Mouse (Mus musculus) hindbrain, postnatal 0 days (tissue): ENCODE data around the gene Phactr1. TPM values are rescaled to one million over a fixed set of nuclear protein-coding genes. Genes with fewer than 3 reads are reported as not detected.
A peak's percentile ranks its signal among the peaks of the same experiment; 100 is the strongest.

ENCODE experiments used
- ATAC-seq: fragments of 200-750 bp; cut with Nextera tagmentation; 2 replicates; pipeline ENCODE4 v1.8.0; 2017; ENCODE audit warnings: mild to moderate bottlenecking, moderate TSS enrichment, moderate library complexity
- DNase-seq: peaks from one replicate; pipeline ENCODE4 v3.0.0-alpha.2; 2015; ENCODE audit warnings: low spot score
- H3K27ac ChIP-seq: fragments of 300-500 bp; sonication (generic); 2 replicates; pipeline ENCODE4 v1.5.1; 2014; ENCODE audit warnings: mild to moderate bottlenecking
- H3K27me3 ChIP-seq: fragments of 300-500 bp; sonication (generic); 2 replicates; pipeline ENCODE4 v1.6.1; 2014; ENCODE audit warnings: low read length, mixed read lengths; ENCODE audit not compliant: insufficient read depth
- H3K36me3 ChIP-seq: fragments of 300-500 bp; sonication (generic); 2 replicates; pipeline ENCODE4 v1.6.1; 2014; ENCODE audit warnings: low read length, mixed read lengths; ENCODE audit not compliant: insufficient read depth
- H3K4me1 ChIP-seq: fragments of 300-500 bp; sonication (generic); 2 replicates; pipeline ENCODE4 v1.6.1; 2014; ENCODE audit warnings: antibody characterized with exemption, low read length, mixed read lengths; ENCODE audit not compliant: insufficient read depth
- H3K4me2 ChIP-seq: fragments of 300-500 bp; sonication (generic); 2 replicates; pipeline ENCODE4 v1.6.1; 2014; ENCODE audit warnings: low read depth, mild to moderate bottlenecking, low read length, moderate library complexity, mixed read lengths
- H3K4me3 ChIP-seq: fragments of 300-500 bp; sonication (generic); 2 replicates; pipeline ENCODE4 v1.5.1; 2014; ENCODE audit warnings: low read length
- H3K9ac ChIP-seq: fragments of 300-500 bp; sonication (generic); replicated peaks from 2 replicates; pipeline ENCODE4 v1.6.1; 2014; ENCODE audit warnings: mild to moderate bottlenecking, low read length, moderate library complexity, mixed read lengths
- H3K9me3 ChIP-seq: fragments of 300-500 bp; sonication (generic); 2 replicates; pipeline ENCODE4 v1.6.1; 2016; ENCODE audit warnings: low read length, mixed read lengths
- CTCF ChIP-seq: IDR thresholded peaks from 2 replicates; pipeline ENCODE4 v1.5.1; 2016; ENCODE audit warnings: antibody characterized with exemption, control low read depth, low read depth
- WGBS: fragments of 180-500 bp; shearing (Covaris S2); extraction: QIAGEN DNeasy Blood & Tissue Kit; methylation state at CpG from one replicate; pipeline ENCODE4 v1.1.7; 2014; 5-methylcytosine and 5-hydroxymethylcytosine counted together
- polyA plus RNA-seq: library from polyadenylated mRNA; unstranded; fragments of >200 nt; fragmentation: Nextera tagmentation; extraction: Ambion mirVana; gene quantifications from 2 replicates; pipeline ENCODE4 v1.2.1, GENCODE M21; 2015
- total RNA-seq: library from RNA; depleted of rRNA; stranded (reverse); fragments of >200 nt; gene quantifications from 2 replicates; pipeline ENCODE4 v1.2.3, GENCODE M21; 2014

The Phactr1 gene
- total and polyA plus RNA-seq, 2 experiments from 2014 or later: 46.6 to 56.7 TPM

DNA sequence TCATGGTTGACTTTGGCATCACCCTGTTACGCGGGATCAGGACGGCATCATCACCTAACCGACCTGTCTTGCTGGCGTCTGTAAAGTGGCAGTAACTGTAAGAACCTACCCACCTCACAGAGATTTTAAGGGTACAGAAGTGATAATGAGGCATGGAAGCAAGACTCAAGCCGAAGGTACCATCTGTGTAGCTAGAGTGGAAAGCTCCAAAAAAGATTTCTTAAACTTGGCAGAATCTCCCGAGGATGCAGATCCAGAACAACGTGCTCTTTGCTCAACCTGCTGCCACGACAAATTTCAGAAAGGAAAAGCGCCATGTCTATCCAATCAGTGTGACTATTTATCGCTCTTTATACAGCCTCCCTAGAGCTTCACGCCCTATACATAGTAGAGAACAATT, 214.2 kb downstream of the Phactr1 start:
- H3K27ac ChIP-seq: no peak overlapping the region
- H3K9me3 ChIP-seq: no peaks in the 10 kb centered on the region
- no peaks in the 10 kb centered on the region for H3K4me1 ChIP-seq
- DNase-seq (no peak), ATAC-seq (no peak)
- H3K4me3 ChIP-seq: no peak overlapping the region
- no peak for TF ChIP-seq CTCF
- H3K9ac ChIP-seq: no peak overlapping the region
- no peak overlapping the region for H3K4me2 ChIP-seq
- no peaks in the 10 kb centered on the region for H3K27me3 ChIP-seq
- H3K36me3 ChIP-seq: no peaks in the 10 kb centered on the region
- WGBS: 85% methylated on average over 12 of the region's 12 CpGs

GRCm38 (mm10) chr13:42895980-42896379, 215.6 kb downstream of the Phactr1 start:
- H3K4me1 ChIP-seq: no peaks in the 10 kb centered on the region
- no peak overlapping the region for H3K4me2 ChIP-seq
- no peak overlapping the region for H3K9ac ChIP-seq
- 35% methylated on average over 3 of the region's 3 CpGs for WGBS
- no peaks in the 10 kb centered on the region for H3K36me3 ChIP-seq
- no peaks in the 10 kb centered on the region for H3K27me3 ChIP-seq
- no peak for TF ChIP-seq CTCF
- no peaks in the 10 kb centered on the region for H3K9me3 ChIP-seq
- ATAC-seq (no peak), DNase-seq (no peak)
- H3K27ac ChIP-seq: no peak overlapping the region
- no peak overlapping the region for H3K4me3 ChIP-seq

GRCm38 (mm10) chr13:42899611-42900010, 219.2 kb downstream of the Phactr1 start:
- ATAC-seq (no peak), DNase-seq (no peak)
- H3K4me1 ChIP-seq: no peaks in the 10 kb centered on the region
- no peaks in the 10 kb centered on the region for H3K36me3 ChIP-seq
- H3K9me3 ChIP-seq: no peaks in the 10 kb centered on the region
- H3K27ac ChIP-seq: no peak overlapping the region
- no peak for TF ChIP-seq CTCF
- no peaks in the 10 kb centered on the region for H3K27me3 ChIP-seq
- no peak overlapping the region for H3K9ac ChIP-seq
- WGBS: 40% methylated on average over 3 of the region's 3 CpGs
- no peak overlapping the region for H3K4me3 ChIP-seq
- H3K4me2 ChIP-seq: no peak overlapping the region

GRCm38 (mm10) chr13:42901837-42902236, 221.4 kb downstream of the Phactr1 start:
- H3K4me1 ChIP-seq: no peaks in the 10 kb centered on the region
- H3K4me2 ChIP-seq: no peak overlapping the region
- no peaks in the 10 kb centered on the region for H3K9me3 ChIP-seq
- H3K9ac ChIP-seq: no peak overlapping the region
- H3K36me3 ChIP-seq: no peaks in the 10 kb centered on the region
- 78% methylated on average over 2 of the region's 2 CpGs for WGBS
- no peak overlapping the region for H3K4me3 ChIP-seq
- ATAC-seq: no peak
- TF ChIP-seq CTCF: no peak
- H3K27me3 ChIP-seq: no peaks in the 10 kb centered on the region
- no peak overlapping the region for H3K27ac ChIP-seq
- no peak for DNase-seq

- H3K4me2 ChIP-seq: no peak overlapping the region
- 88% methylated on average over 3 of the region's 3 CpGs for WGBS
- DNase-seq (peak; percentile 18), ATAC-seq (peak; percentile 40; the same call in 1 of the 2 replicates)
- H3K27ac ChIP-seq: no peak overlapping the region
- H3K9me3 ChIP-seq: no peaks in the 10 kb centered on the region
- no peaks in the 10 kb centered on the region for H3K4me1 ChIP-seq
- H3K9ac ChIP-seq: no peak overlapping the region
- H3K27me3 ChIP-seq: no peaks in the 10 kb centered on the region
- H3K36me3 ChIP-seq: no peaks in the 10 kb centered on the region
- H3K4me3 ChIP-seq: no peak overlapping the region
- TF ChIP-seq CTCF: peak; percentile 55
Observed at GRCm38 (mm10) chr13:42902859-42903258, 222.4 kb downstream of the Phactr1 start.

GRCm38 (mm10) chr13:42905818-42906217, 225.4 kb downstream of the Phactr1 start:
- no peak overlapping the region for H3K4me2 ChIP-seq
- ATAC-seq (no peak), DNase-seq (no peak)
- H3K9me3 ChIP-seq: no peaks in the 10 kb centered on the region
- no peak overlapping the region for H3K4me3 ChIP-seq
- no peak overlapping the region for H3K27ac ChIP-seq
- H3K27me3 ChIP-seq: no peaks in the 10 kb centered on the region
- no peak for TF ChIP-seq CTCF
- no peaks in the 10 kb centered on the region for H3K4me1 ChIP-seq
- H3K9ac ChIP-seq: no peak overlapping the region
- 79% methylated on average over 4 of the region's 4 CpGs for WGBS
- H3K36me3 ChIP-seq: no peaks in the 10 kb centered on the region

GRCm38 (mm10) chr13:42906990-42907389, 226.6 kb downstream of the Phactr1 start:
- Histone ChIP-seq H3K4me1 (no peaks in the 10 kb centered on the region), H3K4me3 (no peak overlapping the region), H3K36me3 (no peaks in the 10 kb centered on the region), H3K4me2 (no peak overlapping the region), H3K27ac (no peak overlapping the region), H3K9ac (no peak overlapping the region), H3K27me3 (no peaks in the 10 kb centered on the region), H3K9me3 (no peaks in the 10 kb centered on the region)
- 71% methylated on average over 12 of the region's 12 CpGs for WGBS
- ATAC-seq: no peak
- no peak for DNase-seq
- no peak for TF ChIP-seq CTCF
